Mouse (Mus musculus): Measurements from ENCODE around the gene Hsf5. TPM values are rescaled to one million over a fixed set of nuclear protein-coding genes. Genes with fewer than 3 reads are reported as not detected.

The Hsf5 gene
- polyA plus RNA-seq, 1 experiment from 2014 or later = 0.49 TPM

- H3K27me3 ChIP-seq = peaks cover 11% of the 10 kb centered on the region
- WGBS = 87% methylated on average over 9 of the region's 9 CpGs
- no peaks in the 10 kb centered on the region for H3K36me3 ChIP-seq (replicated peaks)
- no peak overlapping the region for H3K4me2 ChIP-seq
- no peak overlapping the region for H3K27ac ChIP-seq
- no peak overlapping the region for H3K9ac ChIP-seq
- peaks cover 8% of the 10 kb centered on the region; the same call in 1 of the 2 replicates for H3K4me1 ChIP-seq
- H3K9me3 ChIP-seq = no peaks in the 10 kb centered on the region
- H3K4me3 ChIP-seq (replicated peaks) = no peak overlapping the region
- no peak for ATAC-seq (ENCODE audit: low FRiP score)
Measured at GRCm38 (mm10) chr11:87704289-87704688, 87.3 kb downstream of the Hsf5 start.

- no peaks in the 10 kb centered on the region for H3K36me3 ChIP-seq (replicated peaks)
- H3K4me3 ChIP-seq (replicated peaks) = no peak overlapping the region
- no peaks in the 10 kb centered on the region for H3K9me3 ChIP-seq
- H3K4me2 ChIP-seq = no peak overlapping the region
- H3K9ac ChIP-seq = no peak overlapping the region
- H3K4me1 ChIP-seq = peaks cover 22% of the 10 kb centered on the region
- WGBS = 53% methylated on average over 8 of the region's 8 CpGs
- H3K27me3 ChIP-seq = peaks cover 36% of the 10 kb centered on the region
- ATAC-seq (ENCODE audit: low FRiP score) = no peak
- no peak overlapping the region for H3K27ac ChIP-seq
Measured at GRCm38 (mm10) chr11:87707570-87707969, 90.6 kb downstream of the Hsf5 start.

- WGBS = 80% methylated on average over 5 of the region's 5 CpGs
- no peaks in the 10 kb centered on the region for H3K36me3 ChIP-seq (replicated peaks)
Measured at GRCm38 (mm10) chr11:87708979-87709378, 92.0 kb downstream of the Hsf5 start.

More at GRCm38 (mm10) chr11:87708979-87709378, 92.0 kb downstream of the Hsf5 start:
- H3K27ac ChIP-seq = no peak overlapping the region
- ATAC-seq (ENCODE audit: low FRiP score) = no peak
- peaks cover 37% of the 10 kb centered on the region for H3K27me3 ChIP-seq
- H3K9me3 ChIP-seq = no peaks in the 10 kb centered on the region
- peaks cover 22% of the 10 kb centered on the region for H3K4me1 ChIP-seq
- no peak overlapping the region for H3K4me2 ChIP-seq
- H3K4me3 ChIP-seq (replicated peaks) = no peak overlapping the region
- H3K9ac ChIP-seq = no peak overlapping the region

Other genes with a start within 250 kb of the Hsf5 start
- 11.8 and 12.1 TPM in 2 replicates for gene Rad51c, start 212.2 kb upstream of the Hsf5 start, polyA plus RNA-seq (2016; fragmentation: Nextera tagmentation; extraction: Ambion mirVana)
- 0.35 and 0.42 TPM in 2 replicates for gene Tex14, start 212.1 kb upstream of the Hsf5 start, polyA plus RNA-seq (2016; fragmentation: Nextera tagmentation; extraction: Ambion mirVana)
- gene Gm11492, start 50.5 kb upstream of the Hsf5 start, polyA plus RNA-seq (2016; fragmentation: Nextera tagmentation; extraction: Ambion mirVana) = not detected in 2 replicates
- 8.1 and 8.3 TPM in 2 replicates for gene Sept4, start 48.3 kb upstream of the Hsf5 start, polyA plus RNA-seq (2016; fragmentation: Nextera tagmentation; extraction: Ambion mirVana)
- 71.4 and 75.2 TPM in 2 replicates for gene Mtmr4, start 25.0 kb upstream of the Hsf5 start, polyA plus RNA-seq (2016; fragmentation: Nextera tagmentation; extraction: Ambion mirVana)
- 1.4 and 1.8 TPM in 2 replicates for gene Rnf43, start 45.6 kb downstream of the Hsf5 start, polyA plus RNA-seq (2016; fragmentation: Nextera tagmentation; extraction: Ambion mirVana)
- 118 and 137 TPM in 2 replicates for gene Supt4a, start 120.4 kb downstream of the Hsf5 start, polyA plus RNA-seq (2016; fragmentation: Nextera tagmentation; extraction: Ambion mirVana)
- 33.0 and 35.1 TPM in 2 replicates for gene Tspoap1, start 143.4 kb downstream of the Hsf5 start, polyA plus RNA-seq (2016; fragmentation: Nextera tagmentation; extraction: Ambion mirVana)
- 0.92 and 1.1 TPM in 2 replicates for gene Mpo, start 176.4 kb downstream of the Hsf5 start, polyA plus RNA-seq (2016; fragmentation: Nextera tagmentation; extraction: Ambion mirVana)
- 0.19 and 0.33 TPM in 2 replicates for gene Lpo, start 211.1 kb downstream of the Hsf5 start, polyA plus RNA-seq (2016; fragmentation: Nextera tagmentation; extraction: Ambion mirVana)
- 16.0 and 19.6 TPM in 2 replicates for gene Mks1, start 236.1 kb downstream of the Hsf5 start, polyA plus RNA-seq (2016; fragmentation: Nextera tagmentation; extraction: Ambion mirVana)

Data from forebrain, embryonic 12.5 days (tissue).